Mouse (Mus musculus) MEL-GATA-1-ER (cell line): ENCODE measurements around the gene Net1.
"Not testable (repeated sequence)": the region's sequence is repeated elsewhere in the genome, so short reads cannot be mapped to it uniquely, and the experiment has no call there.

Experiments used
- DNase-seq: peaks from one replicate; pipeline ENCODE4 v3.0.0-alpha.2; 2012; ENCODE audit warnings: low read depth; ENCODE audit errors: extremely low read depth

Gene Net1

DNA sequence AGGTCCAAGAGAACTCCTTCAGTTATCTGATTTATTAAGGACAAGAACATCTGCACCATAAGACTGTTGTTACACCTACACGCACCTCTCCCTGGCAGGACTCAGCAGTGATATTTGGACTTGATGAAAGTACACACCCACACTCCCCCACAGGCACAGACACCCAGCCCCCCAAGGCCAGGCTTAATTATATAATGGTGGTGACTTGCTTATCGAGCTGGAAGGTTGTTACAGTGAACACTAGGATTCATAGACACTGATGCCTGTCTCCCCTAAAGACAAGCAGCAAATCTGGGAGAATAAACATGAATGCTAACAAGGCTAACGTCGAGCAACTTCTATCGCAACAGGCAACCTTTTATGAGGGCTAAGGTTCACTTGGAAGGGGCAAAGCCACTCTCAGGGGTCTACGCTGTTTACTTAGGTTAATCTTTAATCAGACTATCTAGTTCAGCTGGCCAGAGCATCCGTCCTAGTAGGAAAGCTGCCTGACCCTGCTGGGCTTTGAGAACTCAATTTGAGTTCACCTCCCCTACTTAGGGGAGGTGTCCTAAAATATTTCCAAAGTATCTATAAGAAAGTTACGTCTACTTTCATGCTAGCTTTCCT is 26.4 kb downstream of the Net1 start:
- no peak for DNase-seq

DNA sequence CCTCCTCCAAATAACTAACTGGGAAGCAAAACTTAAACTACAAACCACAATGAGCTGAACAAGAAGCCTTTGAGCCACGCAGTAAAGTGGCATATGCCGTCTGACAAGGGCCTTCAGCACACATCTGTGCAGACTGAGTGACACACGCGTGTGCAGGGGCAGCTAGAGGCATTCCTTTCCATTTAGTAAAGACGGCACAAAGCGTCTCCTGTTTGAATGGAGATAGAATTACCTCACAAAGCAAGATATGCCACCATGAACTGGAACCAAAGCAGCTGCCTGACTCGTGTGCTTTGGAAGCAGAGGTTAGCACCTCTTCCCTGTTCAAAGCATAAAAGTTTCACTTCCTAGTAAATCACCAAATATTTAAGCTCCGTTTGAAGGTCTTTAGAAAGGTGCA is 28.0 kb downstream of the Net1 start:
- DNase-seq: no peak

DNA sequence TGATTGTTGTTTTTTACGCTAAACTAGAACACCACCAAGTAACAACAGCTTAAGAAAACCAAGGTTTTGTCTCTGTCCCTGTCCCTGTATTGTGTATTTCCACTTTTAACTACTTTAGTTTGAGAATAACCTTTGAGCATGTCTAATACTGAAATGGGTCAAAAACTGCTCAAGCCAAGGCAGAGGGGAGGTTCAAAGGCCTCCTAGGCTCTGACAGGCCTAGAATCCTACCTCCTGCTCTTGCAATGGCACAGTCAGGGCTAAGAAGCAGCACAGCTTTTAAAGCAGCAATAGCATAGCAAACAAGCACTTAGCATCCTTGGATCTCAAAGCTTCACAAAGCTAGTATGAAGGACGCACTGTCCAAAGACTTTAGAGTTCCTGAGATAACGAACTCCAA is 28.9 kb downstream of the Net1 start:
- no peak for DNase-seq

DNA sequence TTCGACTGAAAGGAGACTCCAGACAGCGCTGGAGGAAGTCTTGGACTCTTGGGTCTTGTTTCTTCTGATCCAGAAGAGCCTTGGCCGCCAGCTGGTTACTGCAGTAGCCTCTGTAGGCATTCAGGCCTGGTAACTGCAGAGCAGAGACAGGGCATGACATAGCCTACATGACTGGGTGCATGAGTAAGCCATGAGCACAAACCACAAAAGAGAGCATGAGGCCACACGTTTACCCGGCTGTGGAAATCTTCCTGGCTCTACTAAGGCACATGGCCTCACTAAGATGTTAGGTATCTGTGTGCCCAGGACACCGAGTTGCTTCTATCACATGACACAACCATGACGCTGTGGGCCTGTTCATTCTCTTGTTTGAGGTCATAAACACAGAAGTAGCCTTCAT is 31.4 kb downstream of the Net1 start:
- no peak for DNase-seq

DNA sequence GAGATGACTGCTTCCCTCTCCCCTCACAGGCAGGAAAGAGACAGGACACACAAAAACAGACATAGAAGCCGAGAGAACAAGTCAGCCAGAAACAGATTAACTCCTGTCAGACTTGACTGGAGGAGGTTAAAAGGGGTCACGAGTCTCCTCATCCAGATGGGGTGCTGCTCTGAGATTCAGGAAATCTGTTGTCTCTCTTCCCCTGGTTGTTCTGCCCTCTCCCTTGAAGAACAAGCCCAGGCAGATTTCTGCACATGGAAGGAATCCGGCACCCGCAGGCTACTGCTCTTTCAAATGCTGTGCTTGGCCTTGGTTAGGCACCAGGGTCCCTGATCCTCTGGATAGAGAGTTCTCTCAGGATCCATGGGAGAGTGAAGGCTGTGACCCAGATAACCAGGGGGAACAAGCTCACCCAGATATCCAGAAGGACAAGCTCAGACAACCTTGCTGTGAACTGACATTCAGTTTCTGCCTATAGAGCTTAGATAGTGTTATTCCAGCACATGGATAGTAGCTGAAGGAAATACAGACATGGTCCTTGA is 40.3 kb downstream of the Net1 start:
- DNase-seq: no peak

DNA sequence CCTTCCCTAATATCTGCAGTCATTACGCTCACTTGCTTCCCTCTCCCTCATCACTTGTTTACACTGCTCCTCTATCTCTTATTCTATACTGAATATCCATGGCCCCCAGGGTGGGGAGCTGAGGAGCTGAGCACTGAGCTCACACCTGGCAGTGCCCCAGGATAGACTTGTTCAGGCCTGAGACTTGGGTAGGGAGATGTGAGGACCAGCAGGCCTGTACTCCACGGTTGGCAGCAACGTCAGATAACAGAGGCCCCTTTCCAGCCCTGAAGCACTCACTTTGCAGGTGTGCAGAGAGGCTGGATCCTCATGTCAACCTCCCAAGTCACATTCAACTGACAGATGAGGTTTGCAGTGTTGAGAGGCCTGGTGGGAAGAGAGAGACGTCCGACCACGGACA is 40.8 kb downstream of the Net1 start:
- no peak for DNase-seq

DNA sequence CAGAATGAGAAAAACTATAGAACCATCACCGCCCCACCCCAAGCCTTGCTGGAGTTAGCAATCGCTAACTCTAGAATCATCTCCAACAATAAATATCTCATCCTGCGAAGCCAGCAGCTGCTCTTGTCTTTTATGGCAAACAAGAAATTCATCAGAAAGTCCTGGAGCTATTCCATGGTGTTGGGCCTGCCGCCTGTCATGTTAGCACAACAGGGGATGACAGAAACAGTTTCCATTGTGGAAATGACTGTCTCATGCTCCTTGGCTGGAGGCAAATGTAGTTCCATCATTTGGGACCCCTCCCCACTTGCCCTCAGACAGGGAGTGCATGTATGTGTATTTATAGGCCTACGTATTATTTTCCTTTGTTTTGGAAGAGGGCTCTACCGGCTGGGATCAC is 41.6 kb downstream of the Net1 start:
- no peak for DNase-seq

DNA sequence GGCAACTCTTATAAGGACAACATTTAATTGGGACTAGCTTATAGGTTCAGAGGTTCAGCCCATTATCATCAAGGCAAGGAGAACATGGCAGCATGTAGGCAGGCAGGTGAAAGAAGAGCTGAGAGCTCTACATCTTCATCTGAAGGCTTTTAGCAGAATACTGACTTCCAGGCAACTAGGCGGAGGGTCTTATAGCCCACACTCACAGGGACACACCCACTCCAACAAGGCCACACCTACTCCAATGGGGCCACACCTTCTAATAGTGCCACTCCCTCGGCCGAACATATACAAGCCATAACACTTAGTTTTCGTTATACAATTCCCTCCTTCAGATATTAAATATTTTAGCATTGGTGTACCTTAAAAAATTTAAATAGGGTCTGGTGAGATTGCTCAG is 45.2 kb downstream of the Net1 start:
- DNase-seq: no peak

DNA sequence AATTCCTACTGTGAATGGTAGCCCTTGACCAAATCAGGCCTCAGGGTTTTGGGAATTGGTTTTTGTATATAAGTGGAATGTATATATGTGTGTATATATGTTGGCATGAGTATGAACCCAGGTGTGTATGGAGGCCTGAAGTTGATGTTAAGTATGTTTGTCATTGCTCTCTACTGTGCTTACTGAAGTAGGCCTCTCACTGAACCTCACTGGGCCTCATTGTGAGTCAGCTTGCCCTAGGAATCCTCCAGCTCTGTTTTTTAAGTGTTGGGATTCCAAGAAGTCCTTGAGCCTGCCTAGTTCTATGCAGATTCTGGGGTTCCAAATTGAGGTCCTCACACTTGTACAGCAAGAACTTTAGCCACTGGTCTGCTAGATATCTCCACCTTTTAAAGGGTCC is 48.1 kb downstream of the Net1 start:
- no peak for DNase-seq

DNA sequence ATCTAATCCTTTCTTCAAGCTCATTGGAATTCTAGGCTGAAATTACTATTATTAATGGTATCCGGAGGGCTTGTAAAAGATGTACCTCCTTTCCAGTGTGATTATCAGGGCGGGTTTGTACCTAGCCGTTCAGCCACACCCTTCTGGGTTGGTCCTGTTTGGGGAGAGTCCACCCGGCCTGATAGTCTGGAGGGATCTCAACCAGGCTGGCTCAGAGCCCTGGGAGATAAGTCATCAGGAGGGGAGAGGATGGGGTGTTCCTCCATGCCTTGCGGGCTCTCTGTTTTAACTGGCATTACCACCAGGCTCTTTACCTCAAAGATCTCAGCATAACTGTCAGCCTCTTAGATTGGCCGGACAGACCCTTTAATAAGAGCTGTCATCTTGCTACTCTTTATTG is 50.9 kb downstream of the Net1 start:
- peak; percentile 82 for DNase-seq

DNA sequence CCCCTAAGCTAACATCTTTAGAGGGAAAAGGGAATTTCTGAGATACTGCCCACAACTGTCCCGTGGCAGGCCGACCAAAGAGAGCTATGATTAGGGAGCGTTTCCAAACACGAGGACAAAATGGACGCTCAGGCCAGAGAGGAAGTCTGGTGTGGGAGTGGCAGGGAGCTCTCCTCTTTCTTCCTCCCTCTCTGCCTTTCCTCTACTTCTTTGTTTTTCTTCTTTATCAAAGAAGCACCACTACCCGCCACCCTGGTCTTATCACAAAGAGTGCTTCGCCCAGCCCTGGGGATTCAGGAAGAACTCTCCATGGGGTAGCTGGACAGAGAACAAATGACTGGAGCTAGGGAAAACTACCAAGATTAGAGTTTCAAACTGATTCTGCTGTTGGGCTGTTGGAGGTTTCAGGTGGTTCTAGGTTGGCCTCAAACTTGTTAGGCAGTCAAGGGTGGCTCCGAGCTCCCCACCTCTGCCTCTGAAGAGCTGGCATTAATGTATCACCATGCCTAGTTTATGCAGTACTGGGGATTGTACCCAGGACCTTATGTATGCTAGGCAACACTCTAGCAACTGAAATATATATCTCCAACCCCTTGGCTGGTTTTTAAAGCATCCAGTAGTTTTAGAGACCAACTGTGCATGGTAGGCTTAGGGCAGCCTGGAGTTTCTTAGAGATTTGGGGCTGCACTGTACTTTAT is 51.5 kb downstream of the Net1 start:
- peak; percentile 80 for DNase-seq

DNA sequence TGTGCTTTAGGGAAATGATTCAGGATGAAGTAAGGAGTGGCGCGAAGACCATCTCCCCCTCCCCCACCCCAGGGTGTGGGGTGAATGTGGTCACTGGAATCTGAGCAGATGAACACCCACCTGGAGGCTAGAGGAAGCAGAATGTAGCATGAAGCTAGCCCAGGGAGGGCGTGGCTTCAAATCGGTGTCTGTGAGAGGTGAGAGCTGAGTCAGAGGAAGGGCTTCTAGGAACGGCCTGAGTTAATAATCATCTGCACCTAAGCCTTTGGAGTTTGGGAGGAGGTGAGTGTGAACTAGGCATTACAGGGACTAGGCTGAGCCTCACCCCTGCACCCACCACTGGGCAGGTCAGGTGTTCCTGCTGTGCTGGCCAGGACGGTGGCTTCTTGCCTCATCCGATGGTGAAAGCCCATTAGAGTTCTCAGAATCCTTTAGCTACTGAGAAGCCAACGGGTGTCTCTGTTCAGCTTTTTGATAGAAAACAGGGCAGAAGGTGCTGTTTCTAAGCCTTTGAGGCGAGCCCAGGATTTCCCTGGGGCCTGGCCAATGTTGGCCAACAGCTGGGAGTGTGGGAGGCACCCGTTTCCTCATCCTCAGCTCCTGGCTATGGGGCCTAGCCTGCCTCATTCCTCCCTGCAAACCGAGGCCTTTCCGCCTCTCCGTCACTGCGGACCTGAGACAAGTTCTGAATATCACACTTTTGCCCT is 52.2 kb downstream of the Net1 start:
- peak; percentile 51 for DNase-seq

DNA sequence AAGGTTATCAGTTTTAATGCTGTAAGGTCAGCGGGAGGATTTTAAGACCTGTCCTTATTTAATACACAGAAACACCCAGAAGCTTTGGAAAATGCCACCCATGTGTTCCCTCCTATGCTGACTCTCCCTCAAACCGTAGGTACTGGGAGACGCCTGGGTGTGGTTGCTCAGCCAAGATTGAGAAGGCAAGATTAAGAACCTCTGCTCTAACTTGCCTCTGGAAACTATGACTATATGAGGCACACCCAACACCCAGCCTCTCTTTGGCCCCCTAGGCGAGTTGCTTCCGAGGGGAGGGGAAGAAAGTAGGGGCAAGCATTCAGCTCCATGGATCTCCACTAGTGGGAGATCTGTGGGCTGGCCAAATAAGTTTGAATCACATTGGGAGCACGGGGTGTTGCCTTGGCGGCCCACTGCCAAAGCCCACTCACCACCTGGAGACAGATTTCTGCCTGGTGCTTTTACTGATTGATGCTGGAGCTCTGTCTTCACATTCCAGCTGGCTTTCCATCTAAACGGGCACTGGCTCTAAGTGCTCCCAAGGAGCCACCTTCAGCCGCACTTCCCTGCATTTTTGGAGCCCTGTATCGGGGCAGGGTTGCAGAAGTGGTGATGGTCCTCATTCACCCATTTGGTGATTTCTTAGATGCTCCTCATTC is 55.0 kb downstream of the Net1 start:
- no peak for DNase-seq

DNA sequence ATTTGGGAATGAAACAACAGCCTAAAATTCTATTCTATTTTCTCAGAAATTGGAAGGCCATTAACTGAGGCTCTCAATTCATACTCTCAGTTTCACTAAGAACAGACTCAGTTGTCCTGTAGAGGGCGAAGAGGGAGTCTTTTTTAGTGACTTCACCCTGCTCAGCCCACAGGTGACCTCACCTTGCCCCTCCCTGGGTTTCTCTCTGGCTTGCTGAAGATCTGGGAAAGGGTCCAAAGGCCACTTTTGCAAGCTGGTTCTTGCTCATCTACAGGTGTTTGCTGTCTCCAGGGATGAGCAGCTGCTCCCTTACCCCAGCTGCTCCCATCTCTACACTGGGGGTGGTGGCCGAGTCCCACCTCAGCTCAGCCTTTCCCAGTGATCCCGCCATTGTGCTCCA is 55.7 kb downstream of the Net1 start:
- DNase-seq: no peak

DNA sequence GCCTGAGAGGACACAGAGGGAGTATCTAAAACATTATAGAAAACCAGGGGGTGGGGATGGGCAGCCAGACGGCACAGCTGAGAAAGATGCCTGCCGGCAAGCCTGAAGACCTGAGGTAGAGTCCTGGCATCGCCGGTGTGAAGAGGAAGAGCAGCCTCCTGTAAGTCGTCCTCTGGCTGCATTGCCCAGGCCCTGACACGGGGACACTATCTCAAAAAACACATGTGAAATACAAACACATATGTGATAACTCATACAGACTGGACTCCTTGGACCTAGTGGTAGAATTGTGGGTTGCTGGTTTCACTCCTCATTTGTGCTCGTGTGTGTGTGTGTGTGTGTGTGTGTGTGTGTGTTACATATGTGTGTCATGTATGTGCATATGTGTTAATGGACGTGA is 56.8 kb downstream of the Net1 start:
- no peak for DNase-seq

DNA sequence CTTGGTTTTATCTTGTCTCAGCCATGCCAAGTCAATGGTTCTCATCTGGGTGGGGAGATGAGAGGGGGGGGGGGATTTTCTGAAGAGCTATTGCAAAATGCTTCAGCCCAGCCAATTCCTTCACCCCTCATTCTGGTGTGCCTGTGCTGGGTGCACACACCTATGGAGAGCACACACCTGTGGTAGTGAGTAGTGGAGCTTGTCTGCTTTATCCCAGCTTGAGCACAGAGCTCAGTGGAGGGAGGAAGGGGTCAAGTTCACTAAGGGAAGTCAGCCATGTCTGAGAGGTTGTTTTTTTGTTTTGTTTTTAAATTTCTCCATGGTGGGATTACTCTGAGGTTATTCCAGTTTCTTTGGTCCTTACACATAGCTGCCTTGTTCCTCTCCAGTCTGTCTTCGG is 61.8 kb downstream of the Net1 start:
- DNase-seq: no peak

DNA sequence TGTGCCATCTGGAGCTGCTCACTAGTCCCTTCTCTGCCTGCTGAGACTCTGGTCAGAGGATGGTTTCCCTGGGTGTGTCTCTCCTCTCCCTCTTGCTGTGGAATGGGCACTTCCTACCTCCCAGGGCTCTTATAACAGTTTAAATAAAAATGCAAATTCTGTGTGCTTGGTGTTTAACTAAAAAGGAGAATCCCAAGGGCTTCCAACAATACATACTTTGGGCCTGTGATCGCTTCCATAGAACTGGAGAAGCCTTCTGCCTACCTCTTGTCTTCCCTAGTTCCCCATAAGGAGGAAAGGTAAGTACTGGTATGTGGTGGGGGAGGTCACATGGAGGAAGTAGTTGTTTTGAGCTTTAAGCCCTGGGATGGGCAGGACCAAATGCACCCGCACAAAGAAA is 63.2 kb downstream of the Net1 start:
- no peak for DNase-seq

DNA sequence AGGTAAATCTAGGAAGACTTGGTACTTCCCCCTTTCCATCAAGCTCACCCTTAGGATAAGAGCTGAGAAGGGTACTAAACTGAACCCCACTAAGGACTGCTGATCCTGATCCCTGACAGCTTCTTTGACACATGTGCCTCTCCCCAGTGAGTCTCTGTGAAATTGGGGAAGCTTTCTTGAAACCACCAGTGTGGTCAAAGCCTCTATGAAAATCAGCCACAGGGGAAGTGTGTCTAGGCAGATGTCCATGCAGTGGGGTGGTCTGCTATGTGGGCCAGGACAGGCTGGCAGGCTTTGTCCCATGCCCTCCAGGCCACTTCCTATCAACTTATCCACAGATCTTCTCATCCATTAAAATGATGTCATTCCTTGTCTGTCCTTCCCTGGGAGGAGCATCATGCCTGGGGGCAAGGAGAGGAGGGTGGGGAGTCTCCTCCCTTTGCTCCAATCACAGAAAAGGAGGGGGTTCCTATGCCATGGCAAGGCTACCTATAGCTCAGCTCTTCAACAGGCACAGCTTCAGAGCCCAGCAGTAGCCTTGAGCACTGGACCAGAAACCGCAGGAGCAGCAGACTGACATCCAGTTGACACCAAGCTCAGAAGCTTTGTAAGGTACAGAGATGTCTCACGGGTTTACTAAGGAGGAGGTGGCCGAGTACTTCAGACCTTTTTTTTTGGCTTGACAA is 64.2 kb downstream of the Net1 start, which contains the start of gene Calm5:
TSS of gene Calm5 (plus strand) at position 526 of the 686 bp plus-strand sequence.
- not testable (repeated sequence) for DNase-seq

DNA sequence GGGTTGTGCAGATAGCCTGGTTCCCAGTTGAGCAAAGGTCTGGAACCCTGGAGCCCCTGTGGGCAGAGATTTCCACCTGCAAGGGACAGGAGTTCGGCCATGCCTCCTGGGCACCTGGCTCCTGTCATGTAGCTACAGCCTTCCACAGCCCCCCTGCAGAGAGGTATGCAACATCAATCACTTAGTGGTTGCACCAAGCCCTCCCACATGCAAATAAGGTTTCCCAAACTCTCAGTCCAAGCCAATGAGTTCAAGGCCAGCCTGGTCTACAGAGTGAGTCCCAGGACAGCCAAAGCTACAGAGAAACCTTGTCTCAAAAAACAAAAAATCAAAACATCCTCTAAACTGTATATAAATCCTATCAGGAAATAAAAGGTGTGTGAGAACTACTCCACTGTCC is 67.7 kb downstream of the Net1 start:
- no peak for DNase-seq

DNA sequence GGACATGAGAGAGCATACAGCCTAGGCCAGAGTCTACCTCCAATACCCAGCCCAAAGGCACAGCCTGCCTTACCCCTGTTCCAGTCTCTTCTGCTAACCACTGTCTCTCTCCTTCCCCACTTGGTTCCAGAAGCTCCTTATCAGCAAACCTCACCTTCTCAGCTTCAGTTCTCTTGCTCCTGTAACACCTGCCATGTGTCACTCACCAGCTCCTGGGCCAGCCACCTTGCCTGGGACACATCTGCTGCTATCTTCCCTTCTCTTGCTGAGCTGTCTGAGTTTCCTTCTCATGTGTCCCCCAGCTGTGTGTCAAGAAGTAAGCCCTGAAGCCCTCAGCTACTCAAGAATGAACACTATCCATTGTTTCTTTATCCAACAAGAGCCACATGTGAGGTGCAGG is 77.4 kb downstream of the Net1 start:
- DNase-seq: not testable (repeated sequence)

DNA sequence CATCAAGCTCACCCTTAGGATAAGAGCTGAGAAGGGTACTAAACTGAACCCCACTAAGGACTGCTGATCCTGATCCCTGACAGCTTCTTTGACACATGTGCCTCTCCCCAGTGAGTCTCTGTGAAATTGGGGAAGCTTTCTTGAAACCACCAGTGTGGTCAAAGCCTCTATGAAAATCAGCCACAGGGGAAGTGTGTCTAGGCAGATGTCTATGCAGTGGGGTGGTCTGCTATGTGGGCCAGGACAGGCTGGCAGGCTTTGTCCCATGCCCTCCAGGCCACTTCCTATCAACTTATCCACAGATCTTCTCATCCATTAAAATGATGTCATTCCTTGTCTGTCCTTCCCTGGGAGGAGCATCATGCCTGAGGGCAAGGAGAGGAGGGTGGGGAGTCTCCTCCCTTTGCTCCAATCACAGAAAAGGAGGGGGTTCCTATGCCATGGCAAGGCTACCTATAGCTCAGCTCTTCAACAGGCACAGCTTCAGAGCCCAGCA is 80.7 kb downstream of the Net1 start, which contains the start of gene Calm4:
TSS of gene Calm4 (plus strand) at position 446 of the 496 bp plus-strand sequence.
- DNase-seq: not testable (repeated sequence)
